Mouse (Mus musculus): Measurements from ENCODE around the gene Cass4. TPM values are rescaled to one million over a fixed set of nuclear protein-coding genes. Genes with fewer than 3 reads are reported as not detected.

The Cass4 gene
- total and polyA plus RNA-seq, 3 experiments = 0.36 to 0.57 (median 0.39) TPM

DNA sequence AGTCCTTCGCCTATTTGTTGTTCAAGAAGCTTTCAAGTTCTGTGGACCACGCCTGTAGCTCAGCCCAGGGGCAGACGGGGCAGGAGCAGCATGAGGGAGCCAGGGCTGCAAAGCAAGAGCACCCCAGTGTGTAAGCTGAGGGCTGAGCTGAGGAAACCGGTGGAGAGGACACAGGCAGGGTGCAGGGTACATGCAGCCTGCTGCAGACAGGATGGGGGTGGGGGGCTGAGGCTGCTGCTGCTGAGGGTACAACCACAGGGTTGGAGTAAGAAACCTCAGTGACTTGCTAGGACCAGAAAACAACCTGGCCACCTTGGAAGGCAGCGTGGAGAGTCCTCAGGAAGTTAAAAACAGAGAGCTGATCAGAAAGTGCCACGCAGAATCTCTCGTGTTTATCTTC, 86.7 kb downstream of the Cass4 start:
- no peaks in the 10 kb centered on the region for H3K27me3 ChIP-seq (ENCODE audit: control insufficient read depth, insufficient read depth, low read length)
- no peak overlapping the region for H3K4me3 ChIP-seq
- no peak overlapping the region for H3K27ac ChIP-seq
- H3K79me2 ChIP-seq (replicated peaks; ENCODE audit: control insufficient read depth, insufficient read depth, low read length) = no peaks in the 10 kb centered on the region
- 61% methylated on average over 7 of the region's 7 CpGs for WGBS
- no peak for DNase-seq
- TF ChIP-seq EP300 (IDR thresholded peaks at IDR 0.05; ENCODE audit: insufficient read depth, low read depth, low read length) (no peak), POLR2A (IDR thresholded peaks at IDR 0.05; ENCODE audit: insufficient read depth, low read depth, low read length) (no peak), CTCF (IDR thresholded peaks at IDR 0.05) (no peak)
- H3K9ac ChIP-seq (ENCODE audit: low read depth, low read length) = no peak overlapping the region
- intact Hi-C loops (cut with DNase I) = no loop called here
- no peaks in the 10 kb centered on the region for H3K36me3 ChIP-seq (ENCODE audit: control insufficient read depth, insufficient read depth, low read length)
- no peaks in the 10 kb centered on the region for H3K4me1 ChIP-seq (ENCODE audit: control insufficient read depth, insufficient read depth, low read length)

DNA sequence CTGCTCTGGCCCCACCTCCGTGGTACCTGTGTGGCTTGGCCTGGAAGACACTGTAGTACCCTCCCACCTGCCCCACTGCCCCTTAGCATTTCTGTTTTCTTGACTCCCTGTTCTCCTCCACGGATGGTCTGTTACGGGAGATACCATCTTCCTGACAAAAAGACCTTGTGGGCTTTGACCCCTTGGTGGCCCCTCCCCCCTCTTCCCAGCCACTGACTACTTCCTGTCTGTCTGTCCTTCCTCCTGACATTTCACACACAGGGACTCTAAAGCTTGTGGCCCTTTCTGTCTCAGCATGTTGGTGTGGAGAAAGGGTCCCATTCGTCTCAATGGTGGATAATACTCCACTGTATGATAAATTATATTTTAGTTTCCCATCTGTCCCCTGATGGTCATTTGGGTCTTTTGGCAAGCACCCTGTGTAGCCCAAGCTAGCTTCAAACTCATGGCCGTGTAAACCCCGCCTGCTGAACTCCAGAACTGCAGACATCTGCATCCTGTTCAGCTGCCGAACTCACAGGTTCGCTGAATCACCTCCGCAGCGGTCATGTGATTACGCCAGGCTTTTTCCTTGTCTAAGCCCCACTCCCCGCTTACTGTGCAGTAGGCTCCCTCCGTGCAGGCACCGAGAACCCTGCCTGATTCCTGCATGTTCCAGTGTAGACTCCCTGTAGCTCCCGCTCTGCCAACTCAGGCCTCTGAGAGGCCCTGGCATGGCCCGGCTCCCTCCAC, 88.2 kb downstream of the Cass4 start:
- intact Hi-C loops (cut with DNase I) = no loop called here
- Histone ChIP-seq H3K4me1 (ENCODE audit: control insufficient read depth, insufficient read depth, low read length) (no peaks in the 10 kb centered on the region), H3K4me3 (no peak overlapping the region), H3K27me3 (ENCODE audit: control insufficient read depth, insufficient read depth, low read length) (no peaks in the 10 kb centered on the region), H3K9ac (ENCODE audit: low read depth, low read length) (no peak overlapping the region), H3K36me3 (ENCODE audit: control insufficient read depth, insufficient read depth, low read length) (no peaks in the 10 kb centered on the region), H3K27ac (no peak overlapping the region), H3K79me2 (replicated peaks; ENCODE audit: control insufficient read depth, insufficient read depth, low read length) (no peaks in the 10 kb centered on the region)
- DNase-seq = no peak
- TF ChIP-seq POLR2A (IDR thresholded peaks at IDR 0.05; ENCODE audit: insufficient read depth, low read depth, low read length) (no peak), EP300 (IDR thresholded peaks at IDR 0.05; ENCODE audit: insufficient read depth, low read depth, low read length) (no peak), CTCF (IDR thresholded peaks at IDR 0.05) (no peak)
- whole genome bisulfite sequencing = 66% methylated on average over 16 of the region's 16 CpGs

Other genes starting within 250 kb of the Cass4 start
- gene Mc3r, start 145.3 kb upstream of the Cass4 start, total RNA-seq (2021) = not detected
- gene Mc3r, start 145.3 kb upstream of the Cass4 start, polyA plus RNA-seq (2012; rRNA removed) = not detected in 2 replicates
- gene Fam210b, start 48.2 kb upstream of the Cass4 start, total RNA-seq (2021) = 1 to 10 TPM; 5.4 to 6.1 TPM
- 6.4 and 9.4 TPM in 2 replicates for gene Fam210b, start 48.2 kb upstream of the Cass4 start, polyA plus RNA-seq (2012; rRNA removed)
- under 1 TPM; 0.42 to 0.45 TPM for gene Aurka, start 23.3 kb upstream of the Cass4 start, total RNA-seq (2021)
- 0.53 and 1.4 TPM in 2 replicates for gene Aurka, start 23.3 kb upstream of the Cass4 start, polyA plus RNA-seq (2012; rRNA removed)
- 10 to 100 TPM; 16.3 TPM for gene Cstf1, start 23.1 kb upstream of the Cass4 start, total RNA-seq (2021)
- gene Cstf1, start 23.1 kb upstream of the Cass4 start, polyA plus RNA-seq (2012; rRNA removed) = 19.3 and 23.5 TPM in 2 replicates
- 10 to 100 TPM; 27.2 to 28.6 TPM for gene Rtf2, start 46.8 kb downstream of the Cass4 start, total RNA-seq (2021)
- 22.3 and 30.6 TPM in 2 replicates for gene Rtf2, start 46.8 kb downstream of the Cass4 start, polyA plus RNA-seq (2012; rRNA removed)
- gene Gcnt7, start 64.8 kb downstream of the Cass4 start, total RNA-seq (2021) = not detected
- gene Gcnt7, start 64.8 kb downstream of the Cass4 start, polyA plus RNA-seq (2012; rRNA removed) = not detected in 2 replicates
- not detected for gene Fam209, start 78.7 kb downstream of the Cass4 start, total RNA-seq (2021)
- gene Fam209, start 78.7 kb downstream of the Cass4 start, polyA plus RNA-seq (2012; rRNA removed) = not detected in 2 replicates
- gene Tfap2c, start 155.8 kb downstream of the Cass4 start, total RNA-seq (2021) = not detected
- gene Tfap2c, start 155.8 kb downstream of the Cass4 start, polyA plus RNA-seq (2012; rRNA removed) = not detected in 2 replicates